Mouse (Mus musculus): Measurements from ENCODE around the gene Fam13a. TPM values are rescaled to one million over a fixed set of nuclear protein-coding genes. Genes with fewer than 3 reads are reported as not detected.
A peak's percentile ranks its signal among the peaks of the same experiment; 100 is the strongest.

Fam13a gene
- polyA plus RNA-seq, 1 experiment = 23.5 TPM

DNA sequence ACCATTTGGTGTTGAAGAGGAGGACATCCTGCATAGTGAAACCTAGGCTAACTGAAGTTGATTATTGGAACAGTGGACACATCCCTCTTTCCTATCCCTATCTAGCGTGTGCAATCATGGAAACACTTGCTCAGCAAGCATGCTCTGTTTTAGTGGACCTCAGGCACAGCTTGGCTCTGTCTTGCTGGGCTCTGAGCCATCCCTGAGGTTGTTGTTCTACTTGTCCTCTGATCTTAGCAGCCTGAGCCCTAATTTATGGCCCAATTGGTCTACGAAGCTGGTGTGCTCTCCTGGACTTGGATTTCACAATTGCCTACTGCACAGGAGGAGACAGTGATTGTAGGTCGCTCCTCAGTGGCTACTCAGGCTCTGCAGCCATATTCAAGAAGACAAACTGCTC, 56.1 kb downstream of the Fam13a start:
- 18% methylated on average over 3 of the region's 3 CpGs for WGBS
- DNase-seq = peak; percentile 47 to 56
- TF ChIP-seq CTCF (IDR thresholded peaks at IDR 0.05; ENCODE audit: borderline replicate concordance, insufficient read depth, low read depth, low read length) (no peak), POLR2A (IDR thresholded peaks at IDR 0.05; ENCODE audit: borderline replicate concordance, insufficient read depth, low read length) (no peak)

DNA sequence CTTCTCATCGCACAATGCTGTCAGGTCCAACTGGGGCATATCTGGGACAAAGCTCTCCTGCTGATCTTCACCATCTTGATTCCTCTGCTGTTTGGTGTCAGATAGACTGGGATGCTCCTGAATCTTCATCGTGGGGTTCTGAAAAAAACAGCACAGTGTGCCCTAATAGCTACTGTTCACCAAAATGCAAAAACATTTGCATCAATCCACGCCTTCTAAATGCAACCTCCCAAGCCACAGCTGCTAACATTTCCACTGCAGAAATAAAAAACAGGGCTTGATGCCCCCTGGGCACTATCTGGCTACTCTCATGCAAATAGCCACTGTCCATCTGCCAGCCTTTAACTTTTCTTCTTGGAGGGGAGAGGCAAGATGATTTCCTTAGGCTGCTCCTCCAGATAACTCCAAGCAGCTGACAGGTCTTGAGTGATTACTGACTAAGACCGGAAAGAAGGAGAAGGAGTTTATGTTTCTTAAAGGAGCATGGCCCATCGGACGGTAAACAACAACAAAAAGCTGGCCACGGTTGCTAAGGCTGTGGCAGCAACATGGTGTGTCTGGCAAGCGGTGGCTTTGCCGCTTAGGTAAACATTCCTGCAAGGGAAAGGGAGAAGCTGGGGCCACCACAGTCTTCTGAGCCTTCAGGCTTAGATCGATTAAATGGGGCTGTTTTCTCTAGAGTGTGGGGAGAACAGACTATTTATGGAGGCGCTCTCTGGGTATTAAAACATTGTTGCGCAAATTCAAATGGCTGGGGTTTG, 59.1 kb downstream of the Fam13a start:
- WGBS = 6% methylated on average over 12 of the region's 12 CpGs
- H3K4me3 ChIP-seq (replicated peaks; ENCODE audit: insufficient read depth, low read depth, low read length) = peak overlapping the region; percentile 47

More for the DNA sequence above, 56.1 kb downstream of the Fam13a start:
- H3K27ac ChIP-seq (ENCODE audit: insufficient read depth, low read length) = no peak overlapping the region
- no peaks in the 10 kb centered on the region for H3K27me3 ChIP-seq (ENCODE audit: control insufficient read depth, insufficient read depth, low read length)
- H3K4me1 ChIP-seq (ENCODE audit: control insufficient read depth, insufficient read depth, low read length) = peaks cover 5% of the 10 kb centered on the region
- H3K4me3 ChIP-seq (replicated peaks; ENCODE audit: insufficient read depth, low read depth, low read length) = no peak overlapping the region

DNA sequence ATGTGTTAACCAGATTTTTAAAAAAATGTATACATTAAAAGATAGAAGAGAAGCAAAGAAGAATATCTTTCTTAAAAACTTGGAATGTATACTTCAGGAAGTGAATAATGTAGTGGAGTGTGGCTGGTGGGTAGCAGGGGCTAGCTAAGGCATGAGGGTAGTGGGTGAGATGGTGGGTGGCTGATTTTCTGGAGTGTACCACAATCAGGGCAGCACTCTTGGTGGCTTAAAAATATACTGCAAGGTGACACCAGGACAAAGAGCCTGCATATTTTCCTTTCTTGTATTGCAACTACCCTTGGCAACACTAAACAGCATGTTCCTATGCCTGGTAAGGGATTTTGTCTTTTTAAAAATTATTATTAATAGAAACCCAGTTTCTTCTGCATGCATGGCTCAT, 59.8 kb downstream of the Fam13a start:
- Histone ChIP-seq H3K4me1 (ENCODE audit: control insufficient read depth, insufficient read depth, low read length) (peaks cover 5% of the 10 kb centered on the region), H3K4me3 (replicated peaks; ENCODE audit: insufficient read depth, low read depth, low read length) (peak overlapping the region; percentile 47), H3K27me3 (ENCODE audit: control insufficient read depth, insufficient read depth, low read length) (no peaks in the 10 kb centered on the region), H3K27ac (ENCODE audit: insufficient read depth, low read length) (peak overlapping the region; percentile 99)
- DNase-seq = peak in 1 of 2 experiments; percentile 52
- TF ChIP-seq POLR2A (IDR thresholded peaks at IDR 0.05; ENCODE audit: borderline replicate concordance, insufficient read depth, low read length) (no peak), CTCF (IDR thresholded peaks at IDR 0.05; ENCODE audit: borderline replicate concordance, insufficient read depth, low read depth, low read length) (no peak)

More for the DNA sequence above, 59.1 kb downstream of the Fam13a start:
- no peaks in the 10 kb centered on the region for H3K27me3 ChIP-seq (ENCODE audit: control insufficient read depth, insufficient read depth, low read length)
- DNase-seq = peak; percentile 80 to 83
- peaks cover 5% of the 10 kb centered on the region for H3K4me1 ChIP-seq (ENCODE audit: control insufficient read depth, insufficient read depth, low read length)
- H3K27ac ChIP-seq (ENCODE audit: insufficient read depth, low read length) = peak overlapping the region; percentile 99
- TF ChIP-seq CTCF (IDR thresholded peaks at IDR 0.05; ENCODE audit: borderline replicate concordance, insufficient read depth, low read depth, low read length) (no peak), POLR2A (IDR thresholded peaks at IDR 0.05; ENCODE audit: borderline replicate concordance, insufficient read depth, low read length) (peak; percentile 32; the same call in 1 of the 2 replicates)

DNA sequence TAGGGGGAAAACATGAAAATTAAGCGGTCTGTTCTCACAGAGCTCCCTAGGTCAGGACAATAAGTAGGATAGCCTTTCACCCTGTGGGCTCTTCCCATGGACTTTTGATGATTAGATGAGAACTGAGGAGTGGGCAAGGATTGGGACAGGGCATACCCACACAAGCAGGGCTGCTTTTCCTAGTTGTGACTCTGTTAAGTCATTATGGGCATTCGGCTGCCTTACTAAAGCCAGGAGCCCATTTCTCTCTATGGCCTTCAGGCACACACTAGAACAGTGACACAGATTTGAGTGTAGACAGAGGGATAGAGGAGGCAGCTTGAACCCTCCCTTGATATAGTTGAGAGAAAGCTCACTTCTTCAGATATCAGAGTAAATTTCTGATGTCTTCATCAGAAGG, 60.3 kb downstream of the Fam13a start:
- H3K4me3 ChIP-seq (replicated peaks; ENCODE audit: insufficient read depth, low read depth, low read length) = peak overlapping the region; percentile 47
- peak; percentile 47 to 56 for DNase-seq
- no peak for TF ChIP-seq CTCF (IDR thresholded peaks at IDR 0.05; ENCODE audit: borderline replicate concordance, insufficient read depth, low read depth, low read length)
- peaks cover 5% of the 10 kb centered on the region for H3K4me1 ChIP-seq (ENCODE audit: control insufficient read depth, insufficient read depth, low read length)
- WGBS = 22% methylated on average over 2 of the region's 2 CpGs
- peak overlapping the region; percentile 93 for H3K27ac ChIP-seq (ENCODE audit: insufficient read depth, low read length)
- H3K27me3 ChIP-seq (ENCODE audit: control insufficient read depth, insufficient read depth, low read length) = no peaks in the 10 kb centered on the region

DNA sequence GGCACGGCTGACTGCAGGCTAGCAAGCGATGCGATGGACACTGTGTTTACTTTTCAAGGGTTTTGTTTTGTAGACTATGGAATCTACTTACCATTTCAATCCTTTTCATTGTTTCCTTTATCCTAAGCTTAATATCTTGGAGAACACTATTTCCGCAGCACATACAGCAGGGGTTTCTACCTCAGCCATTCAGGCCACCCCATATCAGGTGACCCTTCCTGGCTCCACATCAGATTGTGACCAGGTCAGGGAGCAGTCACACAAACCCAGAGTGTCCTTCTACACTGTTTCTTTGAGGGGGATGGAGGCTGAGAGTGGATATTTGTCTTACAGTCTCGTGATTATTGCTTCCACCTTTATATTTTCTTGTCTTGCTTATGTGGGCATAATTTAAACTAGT, 61.7 kb downstream of the Fam13a start:
- no peaks in the 10 kb centered on the region for H3K27me3 ChIP-seq (ENCODE audit: control insufficient read depth, insufficient read depth, low read length)
- H3K4me1 ChIP-seq (ENCODE audit: control insufficient read depth, insufficient read depth, low read length) = no peaks in the 10 kb centered on the region; the same call in 1 of the 2 replicates
- TF ChIP-seq POLR2A (IDR thresholded peaks at IDR 0.05; ENCODE audit: borderline replicate concordance, insufficient read depth, low read length) (no peak), CTCF (IDR thresholded peaks at IDR 0.05; ENCODE audit: borderline replicate concordance, insufficient read depth, low read depth, low read length) (no peak)
- H3K27ac ChIP-seq (ENCODE audit: insufficient read depth, low read length) = peak overlapping the region; percentile 75; the same call in 1 of the 2 replicates
- DNase-seq = peak; percentile 59 to 65
- H3K4me3 ChIP-seq (replicated peaks; ENCODE audit: insufficient read depth, low read depth, low read length) = peak overlapping the region; percentile 62
- 42% methylated on average over 5 of the region's 5 CpGs for WGBS

DNA sequence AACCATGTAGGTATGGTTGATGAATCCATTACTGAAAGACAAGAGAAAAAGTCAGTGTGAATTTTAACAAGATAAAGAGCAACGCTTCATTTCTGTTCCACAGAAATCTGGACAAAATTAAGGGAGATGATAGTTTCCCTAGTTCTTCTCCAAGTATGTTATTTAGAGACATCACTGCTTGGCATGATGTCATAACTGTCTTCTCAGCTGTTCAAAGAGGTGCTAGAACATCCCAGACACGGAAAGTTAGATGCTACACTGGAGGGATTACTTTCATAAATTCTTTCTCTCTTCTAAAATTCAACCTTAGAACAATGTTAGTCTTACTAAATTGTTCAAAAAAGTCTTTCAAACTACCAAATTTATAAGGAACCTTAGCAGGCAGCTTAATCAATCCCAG, 63.8 kb downstream of the Fam13a start:
- DNase-seq = no peak
- H3K4me1 ChIP-seq (ENCODE audit: control insufficient read depth, insufficient read depth, low read length) = no peaks in the 10 kb centered on the region
- no peaks in the 10 kb centered on the region for H3K27me3 ChIP-seq (ENCODE audit: control insufficient read depth, insufficient read depth, low read length)
- H3K27ac ChIP-seq (ENCODE audit: insufficient read depth, low read length) = no peak overlapping the region
- no peak overlapping the region for H3K4me3 ChIP-seq (replicated peaks; ENCODE audit: insufficient read depth, low read depth, low read length)
- 80% methylated on average over 2 of the region's 2 CpGs for WGBS
- TF ChIP-seq POLR2A (IDR thresholded peaks at IDR 0.05; ENCODE audit: borderline replicate concordance, insufficient read depth, low read length) = no peak
- no peak for TF ChIP-seq CTCF (IDR thresholded peaks at IDR 0.05; ENCODE audit: borderline replicate concordance, insufficient read depth, low read depth, low read length)

DNA sequence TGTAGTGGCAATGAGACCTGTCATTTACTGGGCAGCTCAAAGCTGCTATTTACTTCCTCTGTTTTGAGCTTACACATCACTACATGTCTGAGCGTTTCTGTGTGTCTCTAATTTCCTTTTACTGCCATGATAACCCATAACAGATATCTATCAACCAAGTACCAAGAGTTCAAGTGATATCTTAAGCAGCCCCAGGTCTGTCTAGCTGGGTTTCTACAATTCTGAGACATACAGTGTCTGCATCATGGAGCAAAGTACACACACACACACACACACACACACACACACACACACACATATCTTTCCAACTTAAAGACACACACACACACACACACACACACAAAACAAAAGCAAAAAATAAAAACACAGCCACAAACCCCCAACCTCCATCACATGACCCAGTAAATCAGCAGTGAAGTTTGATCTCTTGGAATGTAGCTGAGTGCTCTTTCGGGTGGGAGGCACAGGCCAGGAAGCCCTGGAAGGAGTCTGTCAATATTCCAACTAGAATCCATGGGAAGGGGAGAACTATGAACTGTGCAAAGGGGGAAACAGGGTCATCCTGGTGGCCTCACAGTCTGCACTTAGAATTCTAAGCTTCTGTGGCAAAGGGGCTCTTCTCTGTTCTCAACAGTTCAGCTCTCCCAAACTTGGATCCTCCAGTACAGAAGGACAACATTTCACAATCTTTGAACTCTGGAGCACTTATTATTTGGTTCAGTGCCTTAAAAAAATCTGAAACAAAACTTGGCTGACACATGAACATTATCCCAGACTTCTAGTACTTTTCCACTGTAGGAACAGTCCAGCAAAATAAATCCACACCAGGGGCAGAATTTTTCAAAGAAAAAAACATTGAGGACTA, 73.0 kb downstream of the Fam13a start:
- DNase-seq = no peak
- Histone ChIP-seq H3K27ac (ENCODE audit: insufficient read depth, low read length) (no peak overlapping the region), H3K27me3 (ENCODE audit: control insufficient read depth, insufficient read depth, low read length) (no peaks in the 10 kb centered on the region), H3K4me1 (ENCODE audit: control insufficient read depth, insufficient read depth, low read length) (no peaks in the 10 kb centered on the region), H3K4me3 (replicated peaks; ENCODE audit: insufficient read depth, low read depth, low read length) (no peak overlapping the region)
- WGBS = 65% methylated on average over 2 of the region's 2 CpGs
- TF ChIP-seq CTCF (IDR thresholded peaks at IDR 0.05; ENCODE audit: borderline replicate concordance, insufficient read depth, low read depth, low read length) = no peak
- no peak for TF ChIP-seq POLR2A (IDR thresholded peaks at IDR 0.05; ENCODE audit: borderline replicate concordance, insufficient read depth, low read length)
